Mouse (Mus musculus) kidney, adult 2 months (tissue): Measurements from ENCODE around the gene Sgce. TPM values are rescaled to one million over a fixed set of nuclear protein-coding genes. Genes with fewer than 3 reads are reported as not detected.

Experiments used
- DNase-seq: peaks from one replicate; pipeline ENCODE4 v3.0.0; 2021
- H3K27ac ChIP-seq: fragments of 200-500 bp; 2 replicates; pipeline ENCODE4 v1.5.1; 2012; ENCODE audit warnings: low read depth, low read length, control low read depth, inconsistent platforms; ENCODE audit not compliant: insufficient read depth
- H3K27me3 ChIP-seq: fragments of 200-500 bp; replicated peaks from 2 replicates; pipeline ENCODE4 v1.6.1; 2012; ENCODE audit warnings: mild to moderate bottlenecking, moderate library complexity, low read length, inconsistent platforms; ENCODE audit not compliant: control insufficient read depth, insufficient read depth
- H3K36me3 ChIP-seq: fragments of 200-500 bp; 2 replicates; pipeline ENCODE4 v1.6.1; 2012; ENCODE audit warnings: mild to moderate bottlenecking, moderate library complexity, low read length, inconsistent platforms; ENCODE audit not compliant: control insufficient read depth, insufficient read depth
- H3K4me1 ChIP-seq: fragments of 200-500 bp; 2 replicates; pipeline ENCODE4 v1.6.1; 2011; ENCODE audit warnings: low read length; ENCODE audit not compliant: control insufficient read depth, insufficient read depth
- H3K4me3 ChIP-seq: fragments of 200-500 bp; 2 replicates; pipeline ENCODE4 v1.5.1; 2011; ENCODE audit warnings: mild to moderate bottlenecking, low read depth, low read length, control low read depth; ENCODE audit not compliant: insufficient read depth
- CTCF ChIP-seq: fragments of 200-500 bp; conservative IDR thresholded peaks from 2 replicates; pipeline ENCODE4 v1.5.1; 2011; ENCODE audit warnings: low read depth, mild to moderate bottlenecking, control low read depth, low read length, moderate library complexity, mixed read lengths; ENCODE audit not compliant: insufficient read depth, insufficient read length
- POLR2A ChIP-seq: fragments of 200-500 bp; IDR thresholded peaks from one replicate; pipeline ENCODE4 v1.6.1; 2011; ENCODE audit warnings: low read depth, low read length, control low read depth
- WGBS: fragments of 180-500 bp; shearing (Covaris S2); methylation state at CpG from one replicate; pipeline ENCODE4 v1.1.7; 2018; 5-methylcytosine and 5-hydroxymethylcytosine counted together
- polyA plus RNA-seq: library from polyadenylated mRNA; depleted of rRNA; stranded (reverse); fragments of >200 nt; gene quantifications from 2 replicates; pipeline ENCODE4 v1.2.3, GENCODE M21; 2012; rRNA removed

Sgce gene
- polyA plus RNA-seq, 1 experiment = 8.0 TPM

- H3K4me1 ChIP-seq = no peaks in the 10 kb centered on the region
- no peaks in the 10 kb centered on the region; the same call in 1 of the 2 replicates for H3K36me3 ChIP-seq
- H3K27me3 ChIP-seq = no peaks in the 10 kb centered on the region
- H3K27ac ChIP-seq = no peak overlapping the region
- no peak overlapping the region for H3K4me3 ChIP-seq
- TF ChIP-seq CTCF (no peak), POLR2A (no peak)
- DNase-seq = no peak
- 89% methylated on average over 7 of the region's 7 CpGs for WGBS
Observed at GRCm38 (mm10) chr6:4642068-4642467, 104.9 kb downstream of the Sgce start.

DNA sequence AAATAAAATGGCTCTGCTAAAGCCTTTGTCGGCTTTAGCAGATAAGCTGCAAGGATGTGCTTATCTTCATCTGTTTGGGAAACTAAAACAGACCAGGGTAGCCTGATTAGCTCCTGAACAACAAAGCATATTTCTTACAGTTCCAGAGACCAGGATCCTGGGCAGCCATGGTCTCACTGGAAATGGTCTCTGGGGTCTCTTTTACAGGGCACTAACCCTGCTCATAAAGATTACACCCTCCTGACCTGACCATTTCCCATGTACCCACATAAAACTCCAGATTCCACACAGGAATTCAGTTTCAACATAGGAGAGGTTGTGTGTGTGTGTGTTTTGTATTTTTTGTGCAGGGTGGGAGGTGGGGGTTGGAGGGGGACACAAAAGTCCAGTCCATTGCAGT lies 112.2 kb downstream of the Sgce start:
- TF ChIP-seq CTCF = no peak
- TF ChIP-seq POLR2A = no peak
- no peak overlapping the region for H3K4me3 ChIP-seq
- H3K27ac ChIP-seq = no peak overlapping the region
- 54% methylated on average over 1 of the region's 1 CpGs for WGBS
- H3K4me1 ChIP-seq = no peaks in the 10 kb centered on the region
- no peak for DNase-seq
- no peaks in the 10 kb centered on the region; the same call in none of the 2 replicates for H3K36me3 ChIP-seq
- no peaks in the 10 kb centered on the region for H3K27me3 ChIP-seq

DNA sequence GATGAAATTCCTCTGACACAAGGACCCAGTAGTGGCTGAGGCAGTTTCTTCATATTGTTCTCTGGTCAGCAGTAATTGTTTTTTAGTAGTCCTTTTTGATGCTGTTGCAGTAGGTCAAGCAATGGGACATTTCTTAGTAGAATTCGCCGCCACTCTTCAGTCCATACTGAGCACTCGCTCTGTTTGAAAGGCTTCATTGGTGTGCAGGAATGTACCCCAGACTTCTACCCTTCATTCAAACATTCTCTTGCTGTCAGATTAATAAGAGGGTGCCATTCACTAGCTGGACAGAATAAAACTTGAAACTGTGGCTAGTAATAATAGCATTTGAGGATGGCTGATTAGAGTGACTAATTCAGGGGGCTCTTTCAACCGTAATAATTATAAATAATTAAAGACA lies 113.8 kb downstream of the Sgce start:
- Histone ChIP-seq H3K27me3 (no peaks in the 10 kb centered on the region), H3K36me3 (no peaks in the 10 kb centered on the region; the same call in none of the 2 replicates), H3K4me1 (no peaks in the 10 kb centered on the region), H3K27ac (no peak overlapping the region), H3K4me3 (no peak overlapping the region)
- TF ChIP-seq POLR2A = no peak
- TF ChIP-seq CTCF = no peak
- DNase-seq = no peak
- 86% methylated on average over 4 of the region's 4 CpGs for WGBS

DNA sequence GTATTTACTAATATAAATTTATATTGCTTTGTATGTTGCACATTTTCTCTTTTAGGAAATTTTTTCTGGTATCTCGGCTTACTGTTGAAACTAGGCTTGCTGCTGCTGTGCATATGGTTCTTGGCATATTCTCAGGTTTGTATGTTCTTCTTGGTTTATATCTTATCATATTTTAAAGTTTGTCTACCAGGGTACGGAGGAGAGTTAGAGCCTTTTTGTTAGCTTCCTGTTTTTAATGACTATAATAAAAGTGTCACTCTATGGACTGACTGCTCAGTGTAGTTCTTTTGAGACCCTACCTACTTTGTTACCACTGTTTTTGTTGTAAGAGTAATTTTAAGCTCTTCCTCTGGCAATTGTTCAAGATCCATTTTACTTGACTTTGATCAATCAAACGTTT lies 115.5 kb downstream of the Sgce start:
- Histone ChIP-seq H3K27ac (no peak overlapping the region), H3K4me3 (no peak overlapping the region), H3K36me3 (no peaks in the 10 kb centered on the region; the same call in 1 of the 2 replicates), H3K27me3 (no peaks in the 10 kb centered on the region), H3K4me1 (no peaks in the 10 kb centered on the region)
- DNase-seq = no peak
- TF ChIP-seq POLR2A (no peak), CTCF (no peak)
- 56% methylated on average over 3 of the region's 3 CpGs for WGBS

Other genes with a start within 250 kb of the Sgce start
- 67.1 and 67.9 TPM in 2 replicates for gene Col1a2, start 242.4 kb downstream of the Sgce start, polyA plus RNA-seq
- gene Casd1, start 146.4 kb downstream of the Sgce start, polyA plus RNA-seq = 12.7 and 15.1 TPM in 2 replicates
- 0.27 and 0.77 TPM in 2 replicates for gene Peg10, start 99 bp upstream of the Sgce start, polyA plus RNA-seq
- 3.0 and 3.5 TPM in 2 replicates for gene Ppp1r9a, start 155.7 kb upstream of the Sgce start, polyA plus RNA-seq